Mouse (Mus musculus): ENCODE measurements at regions not wholly inside any gene's neighbourhood (a gene's known extent, or its start where the extent isn't known, plus 50 kb on each side); places are given as distances from the start of the nearest gene placed in this dataset.

DNA sequence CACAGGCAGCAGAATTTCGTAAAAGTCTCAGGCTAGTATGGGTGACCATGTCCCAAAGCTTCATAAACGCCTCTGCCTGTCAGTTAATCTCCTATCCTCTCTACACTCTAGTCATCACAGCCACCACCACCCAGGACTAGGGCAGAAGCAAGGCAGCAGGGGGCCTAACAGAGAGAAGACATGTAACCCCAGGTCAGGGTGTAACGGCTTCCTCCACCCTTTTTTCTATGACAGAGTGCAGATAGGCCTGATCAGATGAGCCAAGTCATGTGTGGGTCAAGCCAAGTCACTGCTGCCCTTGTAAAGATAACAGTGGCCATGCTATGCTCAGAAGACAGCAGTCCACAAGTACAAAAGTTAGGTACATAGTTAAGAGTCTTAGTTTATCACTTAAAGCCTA lies 270.1 kb upstream of the Arid1b start:
- no peak for DNase-seq

DNA sequence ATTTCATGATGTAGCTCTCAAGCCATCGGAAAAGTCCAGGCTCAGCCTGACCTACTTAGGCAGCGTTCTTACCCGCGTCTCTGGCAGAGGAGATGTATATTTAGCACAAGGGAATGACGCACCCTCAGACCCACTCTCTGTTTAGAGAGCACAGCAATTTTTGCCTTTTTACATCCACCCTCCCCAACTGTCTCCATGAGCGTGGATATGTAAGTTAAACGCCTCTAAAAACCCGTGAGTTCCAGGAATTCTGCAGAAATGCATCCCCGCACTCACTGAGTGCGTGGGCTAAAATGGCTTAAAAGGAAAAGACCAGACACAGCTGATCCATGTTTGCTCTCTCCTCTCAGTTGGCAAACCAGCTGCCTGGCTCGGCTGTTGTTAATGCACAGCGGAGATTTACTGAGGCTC lies 267.8 kb upstream of the Arid1b start:
- no peak for DNase-seq

DNA sequence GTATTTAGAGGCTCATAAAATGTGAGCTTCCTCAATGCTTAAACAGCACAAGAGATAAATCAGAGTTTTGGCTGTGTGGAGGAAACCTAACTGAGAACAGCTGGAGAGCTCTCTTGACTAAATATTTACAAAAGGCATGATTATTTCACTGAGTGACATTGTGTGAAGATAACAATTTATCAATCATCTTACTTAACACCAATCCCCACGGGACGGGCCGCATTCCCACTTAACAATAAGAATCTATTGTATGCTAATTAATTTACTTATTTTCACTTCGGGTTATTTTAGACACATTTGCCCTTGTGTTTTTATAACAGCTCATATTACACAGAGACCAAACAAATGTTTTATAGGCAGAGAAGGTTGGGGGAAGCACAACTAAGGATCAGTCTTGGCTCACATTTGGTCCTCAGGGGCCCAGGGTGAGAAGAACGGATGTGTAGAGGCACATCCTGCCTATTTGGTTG lies 259.7 kb upstream of the Arid1b start:
- DNase-seq = peak; percentile 97

DNA sequence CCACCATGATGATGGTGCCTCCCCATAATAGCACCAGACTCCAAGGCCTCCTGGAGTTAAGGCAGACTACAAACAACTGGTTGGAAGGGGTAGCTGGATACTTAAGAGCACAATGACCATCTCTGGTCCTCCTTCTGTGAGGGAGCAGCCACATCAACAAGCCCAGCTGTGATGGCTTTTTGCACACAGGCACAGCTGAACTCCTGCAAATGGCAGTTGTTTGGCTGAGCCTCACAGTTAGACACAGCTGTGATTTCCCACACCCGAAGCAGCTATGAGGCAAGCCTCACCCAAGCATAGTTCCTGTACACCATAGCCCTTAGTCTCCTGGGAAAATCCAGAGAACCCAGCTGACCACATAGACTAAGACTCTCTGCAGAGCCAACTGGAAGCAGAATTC lies 258.9 kb upstream of the Arid1b start:
- DNase-seq = peak; percentile 99

DNA sequence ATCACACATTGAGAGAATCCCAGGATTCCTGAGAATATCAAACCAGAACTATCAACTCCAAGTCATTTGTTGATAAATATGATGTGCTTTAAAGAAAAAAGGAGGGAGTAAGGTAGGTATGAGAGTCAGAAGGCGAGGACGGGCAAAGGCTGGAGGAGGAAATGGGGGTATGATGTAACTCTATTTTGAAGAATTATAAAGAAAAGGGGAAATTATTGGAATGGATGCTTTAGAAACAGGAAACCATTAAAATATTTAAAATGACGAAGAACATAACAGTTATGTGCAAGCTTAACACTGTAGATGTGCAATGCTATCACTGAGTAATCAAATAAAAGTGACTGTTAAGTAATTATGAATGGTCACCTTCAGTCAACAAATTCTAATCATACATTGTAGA lies 257.4 kb upstream of the Arid1b start:
- no peak for DNase-seq

DNA sequence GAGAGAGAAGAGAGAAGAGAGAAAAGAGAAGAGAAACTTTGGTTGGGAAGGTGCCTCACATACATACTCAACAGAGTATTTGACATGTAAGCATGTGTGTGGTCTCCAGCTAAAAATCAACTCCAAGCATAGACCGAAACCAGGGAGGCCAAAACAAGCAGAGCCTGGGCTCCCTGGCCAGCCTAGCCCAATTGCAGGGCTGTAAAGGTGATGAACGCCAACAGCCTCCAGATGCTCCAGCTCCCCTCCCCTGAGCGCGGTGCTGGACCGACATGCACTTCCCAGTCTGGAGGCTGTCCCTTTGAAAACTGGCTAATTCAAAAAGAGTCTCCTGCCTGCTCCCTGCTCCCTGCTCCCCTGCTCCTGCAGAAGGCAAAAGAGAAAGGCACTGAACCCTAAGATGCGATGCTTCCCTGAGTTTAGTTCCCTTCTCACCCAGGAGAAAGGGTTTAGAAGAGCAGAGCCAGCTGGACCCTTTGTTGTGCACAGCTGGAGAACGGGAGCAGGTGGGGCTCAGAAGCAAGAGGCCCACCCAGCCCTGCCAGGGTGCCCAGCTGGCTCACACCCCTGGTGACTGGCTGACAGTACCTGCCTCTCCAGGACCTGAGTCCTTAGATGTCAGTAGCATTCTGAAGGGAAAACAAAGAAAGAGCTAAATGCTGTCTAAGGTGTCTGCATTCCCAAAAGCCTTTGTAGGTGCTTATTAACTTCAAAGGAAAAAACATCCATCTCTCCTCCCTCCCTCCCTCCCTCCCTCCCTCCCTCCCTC lies 255.2 kb upstream of the Arid1b start:
- DNase-seq = peak; percentile 96

DNA sequence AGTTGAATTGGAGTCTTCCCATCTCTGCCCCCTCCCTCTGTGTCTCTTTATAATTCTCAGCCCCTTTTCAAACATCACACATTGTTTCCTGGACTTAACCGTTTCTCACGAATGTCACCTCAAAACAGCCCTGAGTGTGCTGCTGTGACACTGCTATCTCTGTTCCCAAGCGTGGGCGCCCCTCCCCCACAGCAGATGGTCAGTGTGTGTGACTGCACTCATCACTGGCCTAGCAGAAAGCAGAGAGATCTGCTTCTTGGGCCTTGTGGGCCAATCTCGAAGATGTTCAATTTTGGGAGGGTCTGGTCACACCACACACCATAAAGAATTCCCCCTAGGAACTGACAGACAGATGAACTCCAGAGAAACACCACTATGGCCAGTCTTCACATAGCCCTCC lies 253.3 kb upstream of the Arid1b start:
- no peak for DNase-seq

DNA sequence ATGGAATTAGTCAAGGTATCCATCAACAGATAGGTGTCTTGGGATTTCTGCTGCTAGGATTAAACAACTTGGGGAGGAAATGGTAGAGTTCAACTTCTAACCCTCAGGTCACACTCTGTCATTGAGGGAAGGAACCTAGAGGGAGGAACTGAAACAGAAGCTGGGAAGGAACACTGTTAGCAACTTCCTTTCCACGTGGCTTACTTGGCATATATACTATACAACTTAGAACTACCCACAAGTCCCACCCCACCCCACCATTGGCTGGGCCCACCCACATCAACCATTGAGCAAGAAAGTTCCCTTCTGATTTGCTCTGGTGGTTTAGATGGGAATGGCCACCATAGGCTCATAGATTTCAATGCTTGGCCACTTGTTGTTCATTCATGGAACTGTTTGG lies 251.8 kb upstream of the Arid1b start:
- DNase-seq = peak; percentile 52

DNA sequence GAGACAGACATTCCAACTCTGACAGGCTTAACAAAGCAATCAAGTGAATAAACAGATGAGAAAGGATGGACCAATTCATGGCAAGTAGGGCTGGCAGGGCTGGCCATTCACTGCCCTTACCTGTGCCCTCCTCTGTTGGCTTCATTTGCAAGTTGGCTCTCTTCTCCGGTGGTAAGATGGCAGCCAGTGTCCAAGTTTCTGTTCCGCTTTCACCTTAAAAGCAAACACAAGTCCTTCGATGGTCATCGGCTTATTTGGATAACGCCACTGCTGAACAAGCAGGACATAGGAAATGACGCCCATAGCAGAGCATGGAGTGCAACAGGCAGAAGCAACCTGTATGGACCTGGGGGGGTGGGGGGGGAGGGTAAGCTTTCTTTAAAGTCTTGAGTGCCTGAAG lies 231.2 kb upstream of the Arid1b start:
- DNase-seq = peak; percentile 69

DNA sequence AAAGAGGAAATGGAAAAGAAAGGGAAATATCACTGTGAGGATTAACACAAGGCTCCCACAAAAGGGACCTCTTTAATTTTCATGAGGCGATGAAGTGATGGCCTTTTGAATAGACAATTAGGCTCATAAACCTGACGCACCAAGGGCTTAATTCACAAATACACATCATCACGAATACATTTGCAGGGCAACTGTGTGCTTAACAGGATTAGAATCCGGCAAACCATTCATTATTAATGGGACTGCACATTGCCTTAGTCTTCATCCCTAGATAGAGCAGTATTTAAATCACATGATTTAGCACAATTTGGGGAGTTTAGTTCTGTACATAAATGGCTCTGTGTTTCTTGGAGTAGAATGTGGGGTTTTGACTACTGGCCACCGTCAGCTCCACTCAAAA lies 228.4 kb upstream of the Arid1b start:
- DNase-seq = peak; percentile 19

DNA sequence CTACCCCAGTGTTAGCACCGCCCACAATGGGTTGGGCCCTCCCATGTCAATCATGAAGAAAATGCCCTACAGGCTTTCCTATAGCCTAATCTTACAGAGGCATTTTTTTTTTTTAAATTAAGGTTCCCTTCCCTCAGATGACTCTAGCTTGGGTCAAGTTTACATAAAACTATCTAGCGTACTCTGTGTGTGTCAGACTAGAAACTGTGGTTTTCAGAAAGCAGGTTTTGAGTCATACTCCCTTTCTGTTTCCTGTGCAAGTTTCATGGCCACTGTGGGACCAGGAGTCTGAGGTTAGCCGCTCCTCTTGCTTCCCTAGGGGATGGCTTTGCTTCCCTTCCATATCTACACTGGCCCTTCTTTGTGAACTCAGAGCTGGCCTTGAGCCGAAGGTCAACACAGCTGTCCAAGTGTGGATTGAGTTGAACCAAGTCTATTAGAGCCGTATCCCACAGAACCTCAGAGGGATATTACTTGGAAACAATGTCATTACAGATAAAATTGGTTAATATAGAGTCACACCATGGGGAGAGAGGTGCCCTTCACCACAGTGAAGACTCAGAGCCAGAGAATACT lies 226.1 kb upstream of the Arid1b start:
- DNase-seq = peak; percentile 97

DNA sequence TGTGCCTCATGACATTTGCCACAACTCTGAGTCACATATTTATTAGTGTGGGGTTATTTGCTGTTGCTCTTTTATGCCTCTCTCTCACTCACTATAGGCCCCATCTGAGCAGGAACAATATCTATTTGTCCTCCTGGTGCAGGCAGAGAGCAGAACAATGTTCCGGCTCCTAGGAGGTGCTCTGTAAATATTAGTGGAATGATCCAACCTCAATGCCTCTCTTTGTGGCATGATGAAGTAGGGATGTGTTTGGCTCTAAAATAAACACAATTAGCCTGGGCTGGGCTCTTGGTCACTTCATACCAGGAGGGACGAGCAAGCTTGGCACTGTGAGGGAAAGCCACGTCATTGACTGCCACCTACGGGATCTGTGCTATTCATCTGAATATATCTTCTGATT lies 224.8 kb upstream of the Arid1b start:
- DNase-seq = peak; percentile 63

DNA sequence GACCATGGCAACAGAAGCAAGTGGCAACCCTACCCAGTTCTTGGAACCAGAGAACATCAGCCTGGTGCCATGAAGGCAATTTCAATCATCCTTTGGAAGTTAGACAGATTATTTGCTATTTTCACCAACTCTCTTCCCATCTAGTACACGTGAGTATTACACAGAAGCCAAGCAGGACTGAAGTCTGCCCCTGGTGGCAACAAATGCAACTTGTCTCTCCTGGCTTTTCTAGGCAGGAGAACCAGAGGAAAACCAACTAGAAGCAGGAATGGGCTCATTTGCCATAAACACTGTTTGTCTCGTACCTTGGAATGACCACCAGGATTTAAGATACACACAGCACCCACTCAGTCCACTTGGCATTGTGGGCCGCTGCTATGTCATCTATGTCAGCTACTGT lies 224.1 kb upstream of the Arid1b start:
- DNase-seq = peak; percentile 82

DNA sequence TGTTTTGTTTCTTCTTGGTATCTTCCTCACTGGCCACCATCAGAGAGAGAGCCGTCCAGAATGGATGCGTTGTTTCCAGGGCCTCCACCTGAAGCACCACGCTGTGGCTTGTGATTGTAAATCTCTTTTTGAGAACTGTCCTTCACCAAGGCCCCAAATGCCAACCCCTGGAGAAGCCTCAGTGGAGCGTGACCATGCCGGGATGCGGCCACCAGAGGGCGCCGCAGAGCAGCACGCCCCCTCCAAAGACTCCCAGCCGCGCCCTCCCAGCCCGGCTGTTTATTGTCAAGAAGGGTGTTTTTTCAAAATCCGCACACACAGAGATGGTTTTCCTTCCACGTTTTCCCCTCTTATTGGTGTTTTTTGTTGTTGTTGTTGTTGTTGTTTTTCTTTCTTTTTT lies 216.0 kb upstream of the Arid1b start:
- peak; percentile 92 for DNase-seq

DNA sequence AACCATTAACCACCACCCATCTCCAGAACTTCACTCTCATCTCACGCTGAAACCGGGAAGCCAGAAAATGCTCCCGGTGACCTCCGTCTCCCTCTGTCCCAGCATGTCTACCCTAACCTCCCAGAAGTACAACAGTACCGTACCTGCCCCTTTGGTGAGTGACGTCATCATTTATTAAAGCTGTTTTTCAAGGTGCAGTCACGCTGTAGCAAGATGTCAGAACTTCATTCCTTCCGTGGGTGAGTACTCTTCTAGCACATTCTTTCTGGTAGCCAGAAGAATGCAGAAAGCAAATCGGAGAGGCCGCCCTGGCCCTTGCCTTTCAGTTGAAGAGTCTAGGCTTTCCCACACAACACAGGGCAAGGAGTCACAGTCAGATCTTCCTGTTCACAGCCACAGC lies 215.1 kb upstream of the Arid1b start:
- DNase-seq = peak; percentile 77

DNA sequence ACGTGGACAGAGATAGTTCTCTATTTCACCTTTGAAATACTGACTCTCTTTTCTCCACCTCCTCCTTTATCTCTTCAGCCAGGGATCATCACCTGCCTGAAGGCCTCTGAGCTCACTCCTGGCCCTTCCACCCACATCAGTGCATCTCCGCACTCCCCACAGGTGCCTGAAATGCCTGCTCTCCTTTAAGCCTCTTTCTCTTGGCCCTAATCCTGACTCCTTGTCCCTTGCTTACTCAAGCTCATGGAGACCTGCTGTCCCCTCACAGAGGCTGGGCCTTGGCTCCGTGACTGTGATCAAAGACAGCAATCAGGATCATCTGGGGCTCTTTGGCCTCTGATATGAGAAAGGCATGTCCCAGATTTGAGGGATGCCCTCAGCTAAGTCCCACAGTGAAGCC lies 212.5 kb upstream of the Arid1b start:
- peak; percentile 75 for DNase-seq

DNA sequence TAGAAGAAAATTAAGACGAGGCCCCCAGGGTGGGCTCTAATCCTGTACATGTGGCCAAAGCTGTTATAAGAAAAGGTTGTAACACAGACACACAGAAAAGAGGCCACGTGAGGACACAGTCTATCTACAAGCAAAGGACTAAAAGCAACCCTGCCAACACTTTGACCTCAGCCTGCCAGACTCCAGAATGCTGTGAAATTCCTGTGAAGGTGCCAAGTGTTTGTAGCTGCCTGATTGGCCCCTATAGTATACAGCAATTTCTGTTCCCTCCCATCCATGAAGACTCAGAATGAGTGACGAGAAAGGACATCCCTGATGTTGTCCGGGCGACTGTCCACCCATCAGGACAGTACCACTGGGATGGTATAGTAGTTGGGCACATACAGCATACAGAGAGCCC lies 209.8 kb upstream of the Arid1b start:
- DNase-seq = peak; percentile 97

DNA sequence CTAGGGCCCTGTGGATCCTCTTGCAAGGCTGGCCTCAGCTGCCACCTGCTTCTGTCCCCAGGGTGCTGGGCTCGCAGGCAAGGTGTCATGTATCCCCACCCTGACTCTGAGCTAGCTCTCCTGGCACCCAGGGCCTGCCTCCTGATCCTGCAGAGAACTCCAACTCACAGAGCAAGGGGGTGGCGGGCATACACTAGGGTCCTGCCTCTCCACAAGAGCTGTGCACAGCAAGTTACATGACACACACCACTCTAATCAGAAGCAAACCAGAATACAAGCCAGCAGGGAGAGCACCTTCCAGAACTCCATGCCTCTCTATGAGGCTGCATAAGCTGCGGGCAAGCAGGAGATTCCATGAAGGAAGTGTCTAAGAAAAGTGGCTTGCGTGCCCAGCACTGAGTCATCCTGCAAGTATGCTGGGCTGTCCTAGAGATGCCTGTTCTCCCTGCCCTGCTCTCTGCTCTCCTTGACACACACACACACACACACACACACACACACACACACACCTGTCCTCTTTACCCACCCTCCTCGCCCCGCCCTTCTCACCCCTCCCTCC lies 208.8 kb upstream of the Arid1b start:
- peak; percentile 95 for DNase-seq

DNA sequence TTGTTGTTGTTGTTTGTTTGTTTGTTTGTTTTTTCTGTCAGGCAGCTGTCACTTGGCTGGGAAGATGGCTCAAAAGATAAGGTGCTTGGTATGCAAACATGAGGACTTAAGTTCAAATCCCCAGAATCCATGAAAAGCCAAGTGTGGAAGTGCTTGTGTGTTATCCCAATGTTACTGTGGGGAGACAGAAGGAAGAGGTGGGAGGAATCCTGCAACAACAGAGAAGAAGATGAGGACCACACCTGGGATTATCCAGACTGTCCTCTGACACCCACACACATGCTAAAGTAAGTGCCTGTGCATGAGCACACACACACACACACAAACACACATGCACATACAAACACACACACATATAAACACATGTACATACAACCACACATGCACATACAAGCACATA lies 207.6 kb upstream of the Arid1b start:
- peak; percentile 76 for DNase-seq

DNA sequence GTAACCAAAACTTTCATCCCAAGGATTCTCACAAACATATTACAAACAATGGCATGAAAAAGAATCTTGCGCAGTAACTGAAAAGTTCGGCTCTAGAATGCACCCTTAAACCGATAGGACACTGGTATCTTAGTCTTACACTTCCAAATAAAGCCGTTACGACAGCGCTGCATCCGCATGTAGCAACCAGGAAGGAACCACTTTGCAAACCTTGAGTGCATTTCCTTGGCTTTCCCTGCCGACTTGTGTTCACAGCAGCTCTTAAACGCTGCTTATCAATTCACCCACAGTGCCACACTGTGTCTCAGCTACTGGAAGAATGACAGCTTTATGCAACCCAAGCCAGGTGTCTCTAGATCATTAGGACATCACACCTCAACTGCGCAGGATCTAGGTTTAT lies 202.3 kb upstream of the Arid1b start:
- no peak for DNase-seq

DNA sequence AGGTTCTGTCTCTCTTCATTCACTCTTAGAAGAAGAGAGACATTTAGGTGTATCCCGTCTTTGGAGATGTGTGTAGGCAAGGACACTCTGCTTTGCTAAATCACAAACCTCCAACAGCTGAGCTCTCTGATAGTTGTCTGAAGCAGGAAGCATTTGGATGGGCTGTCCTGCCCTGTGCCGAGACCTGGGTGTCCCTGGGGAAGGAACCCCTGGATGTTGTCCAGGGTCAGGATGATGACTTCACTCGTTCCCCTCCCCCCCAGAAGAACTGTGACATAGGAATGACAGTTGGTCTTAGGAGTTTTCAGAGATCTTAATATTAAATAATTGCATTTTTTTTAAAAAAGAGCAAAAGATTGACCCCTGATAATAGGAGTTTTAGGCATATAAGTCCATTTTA lies 197.9 kb upstream of the Arid1b start:
- peak; percentile 90 for DNase-seq

DNA sequence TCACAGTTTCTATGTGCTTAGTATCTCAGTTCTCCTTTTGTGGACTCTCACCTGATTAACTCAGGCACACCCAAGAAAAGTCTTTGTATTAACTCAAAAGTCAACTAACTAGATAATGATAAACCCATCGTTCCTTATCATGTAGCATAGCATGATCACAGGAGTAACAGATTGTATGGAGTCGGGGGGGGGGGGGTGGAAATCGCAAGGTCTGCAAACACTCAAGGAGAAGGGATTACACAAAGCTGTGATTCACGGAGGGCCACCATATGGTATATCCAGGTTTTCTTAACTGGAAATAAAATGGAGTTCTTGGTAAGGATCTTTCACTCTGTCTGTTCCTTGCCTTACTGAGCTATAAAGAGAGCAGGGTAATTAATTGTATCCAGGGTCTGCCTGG lies 190.1 kb upstream of the Arid1b start:
- DNase-seq = no peak

DNA sequence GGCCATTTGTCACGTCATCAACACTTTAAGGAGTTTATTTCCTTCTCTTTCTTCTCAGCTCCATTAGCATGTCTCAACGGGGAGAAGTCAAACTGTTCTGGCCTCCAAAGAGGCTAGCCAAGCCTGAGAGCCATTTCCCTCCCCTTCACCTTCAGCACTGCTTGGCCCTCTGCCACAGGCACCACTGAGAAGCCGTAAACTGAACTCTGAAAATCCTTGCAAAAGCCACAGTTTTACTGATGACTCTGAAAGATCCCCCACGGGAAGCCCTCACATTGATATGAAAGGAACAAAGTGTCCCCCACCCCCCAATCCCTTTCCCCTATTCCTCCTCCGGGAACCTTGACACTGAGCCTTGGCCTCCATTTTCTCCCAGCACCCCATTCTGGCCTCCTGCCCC lies 188.1 kb upstream of the Arid1b start:
- peak; percentile 93 for DNase-seq

DNA sequence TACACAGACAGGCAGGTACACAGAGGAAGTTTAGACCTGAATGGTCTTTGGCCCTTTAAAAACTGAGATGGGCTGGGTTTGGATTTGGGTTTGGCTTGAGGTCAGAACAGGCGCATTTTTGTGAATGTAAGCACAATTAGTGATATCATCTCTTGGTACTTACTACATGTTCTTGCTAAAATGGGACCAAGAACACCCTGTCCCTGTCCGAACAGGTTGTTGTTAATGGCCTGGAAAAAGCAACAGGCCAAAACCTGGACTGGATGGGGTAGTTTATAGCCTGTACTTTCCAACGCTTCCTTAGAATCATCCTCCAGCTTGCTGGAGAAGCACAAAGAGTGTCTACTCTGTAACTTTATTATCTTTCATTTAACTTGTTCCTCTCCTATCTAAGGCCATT lies 185.2 kb upstream of the Arid1b start:
- peak; percentile 74 for DNase-seq

DNA sequence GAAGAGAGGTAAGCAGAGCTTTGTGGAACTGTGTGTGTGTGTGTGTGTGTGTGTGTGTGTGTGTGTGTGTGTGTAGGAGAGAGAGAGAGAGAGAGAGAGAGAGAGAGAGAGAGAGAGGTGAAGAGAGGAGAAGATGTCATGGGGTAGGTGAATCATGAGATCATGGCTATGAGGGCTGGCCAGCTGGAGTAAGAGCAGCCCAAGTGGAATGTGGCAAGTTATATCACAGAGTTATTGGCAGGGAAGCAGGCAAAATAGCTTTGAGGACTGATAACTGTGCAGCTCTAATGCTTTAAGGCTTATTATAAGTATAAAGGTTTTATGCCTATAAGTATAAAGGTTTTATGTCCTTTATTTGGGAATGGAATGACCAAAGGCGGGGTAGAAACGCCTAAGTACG lies 180.9 kb upstream of the Arid1b start:
- DNase-seq = peak; percentile 92
